Mouse (Mus musculus) limb, embryonic 11.5 days (tissue): Measurements from ENCODE around the gene Hist1h4c. TPM values are rescaled to one million over a fixed set of nuclear protein-coding genes. Genes with fewer than 3 reads are reported as not detected.

ENCODE experiments used
- ATAC-seq: fragments of 200-750 bp; cut with Nextera tagmentation; 2 replicates; pipeline ENCODE4 v1.8.0; 2017; ENCODE audit warnings: low read depth; ENCODE audit not compliant: insufficient number of reproducible peaks, low FRiP score, low TSS enrichment
- DNase-seq: peaks from one replicate; pipeline ENCODE4 v3.0.0-alpha.2; 2015; ENCODE audit warnings: low spot score
- H3K27ac ChIP-seq: fragments of 300-500 bp; sonication (generic); replicated peaks from 2 replicates; pipeline ENCODE4 v1.5.1; 2014; ENCODE audit warnings: low read depth, mild to moderate bottlenecking, low read length
- H3K27me3 ChIP-seq: fragments of 300-500 bp; sonication (generic); 2 replicates; pipeline ENCODE4 v1.6.1; 2014; ENCODE audit warnings: mild to moderate bottlenecking, low read length, mixed read lengths; ENCODE audit not compliant: control insufficient read depth, insufficient read depth
- H3K36me3 ChIP-seq: fragments of 300-500 bp; sonication (generic); 2 replicates; pipeline ENCODE4 v1.6.1; 2014; ENCODE audit warnings: mild to moderate bottlenecking, low read length, moderate library complexity, mixed read lengths; ENCODE audit not compliant: control insufficient read depth, insufficient read depth
- H3K4me1 ChIP-seq: fragments of 300-500 bp; sonication (generic); 2 replicates; pipeline ENCODE4 v1.6.1; 2014; ENCODE audit warnings: low read length, mixed read lengths; ENCODE audit not compliant: control insufficient read depth, insufficient read depth
- H3K4me2 ChIP-seq: fragments of 300-500 bp; sonication (generic); 2 replicates; pipeline ENCODE4 v1.6.1; 2014; ENCODE audit warnings: low read depth, mild to moderate bottlenecking, moderate library complexity; ENCODE audit not compliant: severe bottlenecking
- H3K4me3 ChIP-seq: fragments of 300-500 bp; sonication (generic); 2 replicates; pipeline ENCODE4 v1.5.1; 2014; ENCODE audit warnings: low read depth, low read length
- H3K9ac ChIP-seq: fragments of 300-500 bp; sonication (generic); 2 replicates; pipeline ENCODE4 v1.6.1; 2014; ENCODE audit warnings: mild to moderate bottlenecking, low read length
- H3K9me3 ChIP-seq: fragments of 300-500 bp; sonication (generic); 2 replicates; pipeline ENCODE4 v1.6.1; 2016; ENCODE audit warnings: low read length; ENCODE audit not compliant: control insufficient read depth
- WGBS: fragments of 180-500 bp; shearing (Covaris S2); extraction: QIAGEN DNeasy Blood & Tissue Kit; methylation state at CpG from one replicate; pipeline ENCODE4 v1.1.7; 2014; 5-methylcytosine and 5-hydroxymethylcytosine counted together
- polyA plus RNA-seq: library from polyadenylated mRNA; unstranded; fragments of >200 nt; fragmentation: Nextera tagmentation; extraction: Ambion mirVana; gene quantifications from 2 replicates; pipeline ENCODE4 v1.2.1, GENCODE M21; 2014

Gene Hist1h4c
- polyA plus RNA-seq, 1 experiment from 2014 or later, result 6.6 TPM

DNA sequence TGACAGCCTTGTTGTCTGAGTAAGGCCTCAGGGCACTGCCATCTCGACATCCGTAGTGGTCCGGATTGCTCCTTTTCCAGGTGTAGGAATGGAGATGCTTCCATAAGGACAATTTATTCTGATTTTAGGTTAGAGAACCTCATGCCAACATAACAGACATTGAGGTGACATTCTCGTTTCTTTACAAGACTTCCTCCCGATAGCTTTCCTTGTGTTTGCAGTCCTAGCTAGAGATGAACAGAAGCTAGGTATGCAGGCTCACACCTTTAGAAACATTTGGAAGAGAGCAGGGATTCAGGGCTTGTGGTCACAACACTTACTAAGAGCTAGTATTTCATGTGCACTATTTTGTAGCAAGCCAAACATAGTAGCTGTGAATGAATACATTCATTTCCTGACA is 45.0 kb upstream of the Hist1h4c start:
- ATAC-seq, result no peak
- Histone ChIP-seq H3K27me3 (no peaks in the 10 kb centered on the region), H3K4me3 (no peak overlapping the region), H3K27ac (no peak overlapping the region), H3K4me2 (no peak overlapping the region), H3K4me1 (no peaks in the 10 kb centered on the region), H3K9ac (no peak overlapping the region), H3K36me3 (no peaks in the 10 kb centered on the region), H3K9me3 (no peaks in the 10 kb centered on the region)
- WGBS, result 84% methylated on average over 5 of the region's 5 CpGs
- DNase-seq, result peak; percentile 21

DNA sequence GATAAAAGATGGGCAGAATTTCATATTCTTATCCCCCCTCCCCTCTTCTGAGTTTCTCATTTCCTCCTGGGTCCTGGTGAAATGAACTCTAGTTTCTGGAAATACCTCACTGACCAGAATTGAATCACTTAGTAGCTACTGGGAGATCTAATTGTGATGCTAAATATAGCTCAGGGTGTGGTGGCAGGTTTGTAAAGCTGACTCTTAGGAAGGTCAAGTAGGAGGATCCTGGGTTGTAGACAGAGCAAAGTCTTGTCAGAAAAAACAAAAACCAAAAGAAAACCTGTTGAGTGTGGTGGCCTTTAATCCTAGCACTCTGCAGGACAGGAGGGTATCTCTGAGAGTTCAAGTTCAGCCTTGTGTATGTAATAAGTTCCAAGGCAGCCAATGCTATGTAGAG is 43.8 kb upstream of the Hist1h4c start:
- H3K27me3 ChIP-seq, result no peaks in the 10 kb centered on the region
- no peak overlapping the region for H3K4me3 ChIP-seq
- no peak overlapping the region for H3K9ac ChIP-seq
- no peaks in the 10 kb centered on the region for H3K36me3 ChIP-seq
- ATAC-seq (no peak), DNase-seq (no peak)
- no peaks in the 10 kb centered on the region for H3K9me3 ChIP-seq
- H3K4me2 ChIP-seq, result no peak overlapping the region
- no peak overlapping the region for H3K27ac ChIP-seq
- H3K4me1 ChIP-seq, result no peaks in the 10 kb centered on the region

DNA sequence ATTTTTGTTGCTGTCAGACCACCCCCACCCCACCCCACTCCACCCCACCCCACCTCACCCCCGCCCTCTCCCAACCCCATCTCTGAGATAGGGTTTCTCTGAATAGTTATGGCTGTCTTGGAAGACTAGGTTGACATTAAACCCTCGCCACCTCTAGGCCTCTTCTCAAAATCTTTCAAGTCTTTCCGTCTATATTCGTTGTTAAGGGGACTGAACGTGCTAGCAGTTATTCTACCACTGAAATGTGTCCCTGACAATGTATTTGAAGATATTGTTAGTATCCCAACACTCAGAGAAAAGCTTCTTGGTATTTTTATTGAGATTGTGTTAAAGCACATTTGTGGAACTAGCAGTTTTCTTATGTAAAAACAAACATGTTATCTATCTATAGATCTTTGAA is 42.7 kb upstream of the Hist1h4c start:
- DNase-seq, result peak; percentile 21
- H3K9ac ChIP-seq, result no peak overlapping the region
- no peaks in the 10 kb centered on the region for H3K9me3 ChIP-seq
- H3K27ac ChIP-seq, result peak overlapping the region; percentile 99; the same call in 1 of the 2 replicates
- peak overlapping the region; percentile 70; the same call in 1 of the 2 replicates for H3K4me2 ChIP-seq
- no peaks in the 10 kb centered on the region for H3K36me3 ChIP-seq
- WGBS, result 66% methylated on average over 5 of the region's 5 CpGs
- peak overlapping the region; percentile 48; the same call in 1 of the 2 replicates for H3K4me3 ChIP-seq
- ATAC-seq, result no peak
- no peaks in the 10 kb centered on the region for H3K27me3 ChIP-seq
- no peaks in the 10 kb centered on the region for H3K4me1 ChIP-seq

DNA sequence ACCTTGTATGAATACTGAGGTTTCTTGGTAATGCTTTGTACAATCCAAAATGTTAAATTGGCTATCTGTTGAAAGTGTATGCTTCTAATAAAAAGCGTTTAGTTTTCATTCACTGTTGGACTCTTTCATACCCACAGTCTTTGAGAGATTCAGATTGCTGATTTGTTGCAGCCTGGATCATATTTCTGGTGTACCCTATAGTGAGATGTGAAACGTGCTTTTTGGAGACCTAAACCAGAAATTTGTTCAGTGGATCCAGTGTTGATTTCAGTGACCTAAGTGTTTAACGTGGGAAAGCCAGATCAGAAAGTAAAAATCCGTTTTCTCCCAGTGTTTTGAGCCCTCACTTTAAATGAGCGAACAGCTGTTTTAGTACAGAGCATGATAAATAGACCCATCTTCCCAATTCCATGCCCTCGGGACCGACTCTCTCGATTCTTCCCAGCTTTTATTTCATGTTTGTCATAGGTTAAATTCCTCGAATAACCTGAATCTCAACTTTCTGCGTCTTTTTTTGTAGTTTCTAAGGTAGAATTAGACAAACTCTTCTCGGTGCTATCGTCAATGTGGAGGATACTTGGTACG is 42.1 kb upstream of the Hist1h4c start:
- H3K4me3 ChIP-seq, result peak overlapping the region; percentile 48
- no peaks in the 10 kb centered on the region for H3K36me3 ChIP-seq
- DNase-seq (peak; percentile 38), ATAC-seq (no peak)
- H3K9ac ChIP-seq, result peak overlapping the region; percentile 77
- H3K9me3 ChIP-seq, result no peaks in the 10 kb centered on the region
- H3K27me3 ChIP-seq, result no peaks in the 10 kb centered on the region
- WGBS, result 31% methylated on average over 13 of the region's 13 CpGs
- peak overlapping the region; percentile 70 for H3K4me2 ChIP-seq
- peak overlapping the region; percentile 99 for H3K27ac ChIP-seq
- H3K4me1 ChIP-seq, result no peaks in the 10 kb centered on the region

DNA sequence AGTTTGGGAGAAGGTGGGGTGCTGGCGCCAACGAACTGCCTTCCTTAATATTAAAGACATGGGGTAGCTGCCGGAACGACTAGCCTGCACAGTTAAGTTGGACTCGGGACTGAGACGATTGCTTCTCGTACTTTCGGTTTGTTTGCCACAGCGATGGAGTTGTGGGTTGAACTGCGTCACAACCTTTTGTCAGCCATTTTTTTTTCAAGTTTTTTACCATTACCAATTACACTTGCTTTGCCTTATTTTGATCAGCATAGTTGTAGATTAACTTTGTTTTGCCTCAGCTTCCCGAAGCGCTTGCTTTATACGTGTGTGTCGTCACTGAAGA is 41.6 kb upstream of the Hist1h4c start:
- Histone ChIP-seq H3K27ac (peak overlapping the region; percentile 99), H3K4me2 (peak overlapping the region; percentile 70), H3K4me3 (peak overlapping the region; percentile 48), H3K9me3 (no peaks in the 10 kb centered on the region), H3K27me3 (no peaks in the 10 kb centered on the region), H3K36me3 (no peaks in the 10 kb centered on the region), H3K4me1 (no peaks in the 10 kb centered on the region), H3K9ac (peak overlapping the region; percentile 77)
- WGBS, result under 1% methylated on average over 14 of the region's 14 CpGs
- ATAC-seq (no peak), DNase-seq (no peak)

DNA sequence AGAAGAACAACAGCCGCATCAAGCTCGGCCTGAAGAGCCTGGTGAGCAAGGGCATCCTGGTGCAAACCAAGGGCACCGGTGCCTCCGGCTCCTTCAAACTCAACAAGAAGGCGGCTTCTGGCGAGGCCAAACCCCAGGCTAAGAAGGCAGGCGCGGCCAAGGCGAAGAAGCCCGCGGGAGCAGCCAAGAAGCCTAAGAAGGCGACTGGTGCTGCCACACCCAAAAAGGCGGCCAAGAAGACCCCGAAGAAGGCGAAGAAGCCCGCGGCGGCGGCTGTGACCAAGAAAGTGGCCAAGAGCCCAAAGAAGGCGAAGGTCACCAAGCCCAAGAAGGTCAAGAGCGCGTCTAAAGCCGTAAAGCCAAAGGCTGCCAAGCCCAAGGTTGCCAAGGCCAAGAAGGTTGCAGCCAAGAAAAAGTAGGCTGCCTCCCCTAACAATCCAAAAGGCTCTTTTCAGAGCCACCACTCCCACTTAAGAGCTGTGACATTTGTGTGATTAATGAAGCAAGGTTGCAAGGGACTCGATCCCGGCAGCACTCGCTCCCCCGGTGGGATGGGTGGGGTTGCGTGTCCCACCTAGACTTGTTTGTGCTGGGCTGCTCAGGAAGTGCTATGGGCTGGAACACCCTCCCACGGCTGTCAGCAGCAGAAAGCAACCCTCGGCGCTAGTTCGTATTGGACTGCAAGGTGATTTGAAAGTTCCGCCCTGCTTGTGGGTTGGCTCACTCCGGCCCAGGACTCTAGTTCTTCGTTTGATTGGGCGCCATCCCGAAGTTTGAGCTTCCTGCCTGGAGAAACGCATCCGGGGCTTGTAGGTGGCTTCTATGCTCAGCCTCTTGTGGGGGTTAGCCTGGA is 41.0 kb upstream of the Hist1h4c start:
- Histone ChIP-seq H3K4me2 (peak overlapping the region; percentile 70), H3K27ac (peak overlapping the region; percentile 99), H3K27me3 (no peaks in the 10 kb centered on the region), H3K4me3 (peak overlapping the region; percentile 48), H3K4me1 (no peaks in the 10 kb centered on the region), H3K36me3 (no peaks in the 10 kb centered on the region), H3K9ac (peak overlapping the region; percentile 77), H3K9me3 (no peaks in the 10 kb centered on the region)
- DNase-seq (peak; percentile 97), ATAC-seq (peak; percentile 88)
- WGBS, result under 1% methylated on average over 39 of the region's 39 CpGs

DNA sequence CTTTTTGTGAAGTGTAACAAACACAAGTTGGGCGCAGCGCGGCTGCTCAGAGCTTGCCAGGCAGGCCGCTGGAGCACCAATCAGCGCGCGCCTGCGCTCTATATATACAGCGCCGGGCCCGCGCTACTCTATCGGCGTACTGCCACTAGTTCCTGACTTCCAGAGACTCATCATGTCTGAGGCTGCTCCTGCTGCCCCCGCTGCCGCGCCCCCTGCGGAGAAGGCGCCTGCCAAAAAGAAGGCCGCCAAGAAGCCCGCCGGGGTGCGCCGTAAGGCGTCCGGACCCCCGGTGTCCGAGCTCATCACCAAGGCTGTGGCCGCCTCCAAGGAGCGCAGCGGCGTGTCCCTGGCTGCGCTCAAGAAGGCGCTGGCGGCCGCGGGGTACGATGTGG is 40.4 kb upstream of the Hist1h4c start, which contains the start of gene Hist1h1c:
TSS of gene Hist1h1c (plus strand) at position 132 of the 392 bp plus-strand sequence.
- no peaks in the 10 kb centered on the region for H3K4me1 ChIP-seq
- H3K4me2 ChIP-seq, result peak within 1 kb of the TSS; percentile 70
- under 1% methylated on average over 32 of the region's 38 CpGs for WGBS
- H3K4me3 ChIP-seq, result peak within 1 kb of the TSS; percentile 48
- H3K9ac ChIP-seq, result peak within 1 kb of the TSS; percentile 77
- H3K27ac ChIP-seq, result peak within 1 kb of the TSS; percentile 99
- no peaks in the 10 kb centered on the region for H3K27me3 ChIP-seq
- ATAC-seq, result peak; percentile 92
- no peaks in the 10 kb centered on the region for H3K9me3 ChIP-seq
- DNase-seq, result peak; percentile 95
- H3K36me3 ChIP-seq, result no peaks in the 10 kb centered on the region

DNA sequence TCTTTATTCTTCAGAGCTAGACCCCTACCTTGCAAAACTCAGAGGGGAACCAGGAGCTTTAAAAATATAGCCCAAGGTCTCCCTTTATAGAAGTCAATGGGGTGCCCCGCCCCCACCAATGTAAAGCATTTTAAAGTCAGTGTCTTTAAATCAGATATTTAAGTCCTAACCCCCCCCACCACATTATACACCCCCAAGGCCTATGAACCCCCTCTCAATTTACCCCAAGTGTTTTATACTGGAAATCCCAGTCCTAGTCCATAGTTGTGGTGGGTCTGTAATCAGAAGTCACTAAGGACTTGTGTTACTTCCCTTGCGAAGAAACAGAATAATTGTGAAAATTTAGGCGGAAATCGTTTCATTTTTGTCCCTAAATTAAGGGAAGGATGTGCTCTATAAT is 39.8 kb upstream of the Hist1h4c start:
- peak; percentile 34 for DNase-seq
- no peaks in the 10 kb centered on the region for H3K9me3 ChIP-seq
- peak overlapping the region; percentile 77 for H3K9ac ChIP-seq
- no peaks in the 10 kb centered on the region for H3K27me3 ChIP-seq
- H3K4me1 ChIP-seq, result no peaks in the 10 kb centered on the region
- peak overlapping the region; percentile 70 for H3K4me2 ChIP-seq
- no peak for ATAC-seq
- H3K27ac ChIP-seq, result peak overlapping the region; percentile 99
- H3K4me3 ChIP-seq, result peak overlapping the region; percentile 48; the same call in 1 of the 2 replicates
- 27% methylated on average over 4 of the region's 4 CpGs for WGBS
- H3K36me3 ChIP-seq, result no peaks in the 10 kb centered on the region
